Mouse (Mus musculus) G1E (cell line): ENCODE measurements around the gene Ssbp1.

Experiments used
- CTCF ChIP-seq: IDR thresholded peaks from 2 replicates; pipeline ENCODE4 v1.5.1; 2012; ENCODE audit warnings: low read depth, low read length, inconsistent platforms, mixed read lengths
- GATA1 ChIP-seq: IDR thresholded peaks from 2 replicates; pipeline ENCODE4 v1.6.1; 2012; ENCODE audit warnings: borderline replicate concordance, low read length, inconsistent platforms, mixed read lengths
- GATA2 ChIP-seq: IDR thresholded peaks from 2 replicates; pipeline ENCODE4 v1.6.1; 2012; ENCODE audit warnings: low read depth, low read length, inconsistent platforms, borderline replicate concordance
- POLR2AphosphoS5 ChIP-seq: IDR thresholded peaks from 2 replicates; pipeline ENCODE4 v1.6.1; 2012; ENCODE audit warnings: low read depth, low read length, inconsistent platforms; ENCODE audit not compliant: insufficient replicate concordance
- TAL1 ChIP-seq: conservative IDR thresholded peaks from 2 replicates; pipeline ENCODE4 v1.6.1; 2012; ENCODE audit warnings: low read depth, low read length, inconsistent platforms, mixed read lengths

- TF ChIP-seq POLR2AphosphoS5 (no peak), CTCF (no peak), GATA1 (no peak), TAL1 (no peak), GATA2 (no peak)
Measured at GRCm38 (mm10) chr6:40432346-40433275, 38.5 kb upstream of the Ssbp1 start.
